Mouse (Mus musculus) stomach, embryonic 14.5 days (tissue): ENCODE results near the gene Hnrnpf. TPM values are rescaled to one million over a fixed set of nuclear protein-coding genes. Genes with fewer than 3 reads are reported as not detected.

Source experiments
- ATAC-seq: fragments of 200-750 bp; cut with Nextera tagmentation; 2 replicates; pipeline ENCODE4 v1.8.0; 2017; ENCODE audit warnings: low read depth, moderate TSS enrichment; ENCODE audit not compliant: insufficient number of reproducible peaks, insufficient read depth, low FRiP score
- H3K27ac ChIP-seq: fragments of 300-500 bp; sonication (generic); 2 replicates; pipeline ENCODE4 v1.5.1; 2014; ENCODE audit warnings: mild to moderate bottlenecking, low read length, moderate library complexity, mixed read lengths
- H3K27me3 ChIP-seq: fragments of 300-500 bp; sonication (generic); 2 replicates; pipeline ENCODE4 v1.6.1; 2014; ENCODE audit warnings: low read length, control low read depth, mixed read lengths; ENCODE audit not compliant: control insufficient read depth, insufficient read depth
- H3K36me3 ChIP-seq: fragments of 300-500 bp; sonication (generic); 2 replicates; pipeline ENCODE4 v1.6.1; 2014; ENCODE audit warnings: mild to moderate bottlenecking, control low read depth, low read length, moderate library complexity, mixed read lengths; ENCODE audit not compliant: control insufficient read depth, insufficient read depth
- H3K4me1 ChIP-seq: fragments of 300-500 bp; sonication (generic); 2 replicates; pipeline ENCODE4 v1.6.1; 2014; ENCODE audit warnings: low read length, control low read depth, mixed read lengths; ENCODE audit not compliant: control insufficient read depth, insufficient read depth
- H3K4me2 ChIP-seq: fragments of 300-500 bp; sonication (generic); replicated peaks from 2 replicates; pipeline ENCODE4 v1.6.1; 2014; ENCODE audit warnings: low read depth, low read length, control low read depth
- H3K4me3 ChIP-seq: fragments of 300-500 bp; sonication (generic); 2 replicates; pipeline ENCODE4 v1.5.1; 2014; ENCODE audit warnings: low read depth, low read length, control low read depth
- H3K9ac ChIP-seq: fragments of 300-500 bp; sonication (generic); replicated peaks from 2 replicates; pipeline ENCODE4 v1.6.1; 2014; ENCODE audit warnings: low read depth, mild to moderate bottlenecking, control low read depth, low read length, moderate library complexity, mixed read lengths
- H3K9me3 ChIP-seq: fragments of 300-500 bp; sonication (generic); 2 replicates; pipeline ENCODE4 v1.6.1; 2016; ENCODE audit warnings: low read depth, low read length, control low read depth; ENCODE audit not compliant: control insufficient read depth
- WGBS: fragments of 180-500 bp; shearing (Covaris S2); extraction: QIAGEN DNeasy Blood & Tissue Kit; methylation state at CpG from one replicate; pipeline ENCODE4 v1.1.7; 2014; 5-methylcytosine and 5-hydroxymethylcytosine counted together
- polyA plus RNA-seq: library from polyadenylated mRNA; unstranded; fragments of >200 nt; fragmentation: Nextera tagmentation; extraction: Ambion mirVana; gene quantifications from 2 replicates; pipeline ENCODE4 v1.2.1, GENCODE M21; 2014

Gene Hnrnpf
- polyA plus RNA-seq, 1 experiment from 2014 or later, result 685 TPM

GRCm38 (mm10) chr6:117885943-117886342 is 14.2 kb upstream of the Hnrnpf start:
- Histone ChIP-seq H3K9me3 (no peaks in the 10 kb centered on the region), H3K9ac (no peak overlapping the region), H3K4me1 (0 out of 2 replicates have a peak, but pooled peaks cover 1% of the 10 kb centered on the region), H3K4me2 (no peak overlapping the region), H3K27me3 (no peaks in the 10 kb centered on the region), H3K27ac (no peak overlapping the region), H3K4me3 (no peak overlapping the region), H3K36me3 (no peaks in the 10 kb centered on the region)
- no peak for ATAC-seq
- 80% methylated on average over 2 of the region's 2 CpGs for WGBS

DNA sequence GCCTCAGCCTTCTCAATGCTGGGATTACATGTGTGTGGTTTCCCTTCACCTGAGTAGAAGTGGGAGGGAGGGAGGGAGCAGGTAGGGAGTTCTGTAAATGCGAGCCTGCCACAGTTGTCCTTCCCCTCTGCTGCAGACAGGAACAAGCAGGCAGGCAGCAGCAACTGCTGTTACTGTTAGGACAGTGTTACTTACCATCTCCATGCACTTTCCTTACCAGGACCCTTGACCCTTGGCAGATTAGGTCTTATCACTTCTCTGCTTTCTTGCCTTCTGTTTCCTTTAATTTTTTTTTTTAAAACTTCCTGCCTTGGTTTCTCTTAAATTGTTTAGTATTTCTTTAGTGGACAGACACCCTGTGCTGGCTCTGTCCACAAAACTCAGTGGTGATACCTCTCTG is 12.1 kb upstream of the Hnrnpf start:
- H3K27ac ChIP-seq, result no peak overlapping the region
- H3K4me3 ChIP-seq, result no peak overlapping the region
- no peak for ATAC-seq
- H3K4me1 ChIP-seq, result no peaks in the 10 kb centered on the region
- 33% methylated on average over 1 of the region's 1 CpGs for WGBS
- H3K9ac ChIP-seq, result no peak overlapping the region
- no peaks in the 10 kb centered on the region for H3K27me3 ChIP-seq
- no peaks in the 10 kb centered on the region for H3K9me3 ChIP-seq
- no peaks in the 10 kb centered on the region for H3K36me3 ChIP-seq
- no peak overlapping the region for H3K4me2 ChIP-seq

DNA sequence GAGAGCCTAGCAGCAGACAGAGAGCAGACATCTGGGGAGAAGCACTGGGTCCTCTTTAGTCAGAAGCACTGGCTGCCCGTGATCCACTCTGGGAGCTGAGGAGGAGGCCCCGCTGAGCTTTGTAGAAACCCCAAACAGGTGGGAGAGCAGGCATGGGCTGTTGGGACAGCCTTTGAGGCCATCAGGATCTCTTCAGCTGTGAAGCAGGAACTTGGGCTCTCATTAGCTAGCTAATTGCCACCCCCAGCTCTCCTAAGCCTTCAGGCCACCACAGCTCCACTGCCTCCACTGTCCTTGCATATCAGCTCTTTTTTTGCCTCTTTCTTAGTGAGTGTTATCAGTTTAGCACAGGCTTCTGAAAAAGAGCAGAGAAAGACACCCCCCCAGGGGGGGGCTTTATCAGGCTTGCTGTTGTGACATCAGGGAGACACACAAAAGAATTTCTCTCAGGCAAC is 11.5 kb upstream of the Hnrnpf start:
- Histone ChIP-seq H3K9ac (no peak overlapping the region), H3K4me1 (no peaks in the 10 kb centered on the region), H3K9me3 (no peaks in the 10 kb centered on the region), H3K27me3 (no peaks in the 10 kb centered on the region), H3K4me2 (no peak overlapping the region), H3K4me3 (no peak overlapping the region), H3K27ac (no peak overlapping the region), H3K36me3 (no peaks in the 10 kb centered on the region)
- 85% methylated on average over 2 of the region's 2 CpGs for WGBS
- ATAC-seq, result no peak

- Histone ChIP-seq H3K4me3 (no peak overlapping the region), H3K4me1 (no peaks in the 10 kb centered on the region), H3K4me2 (no peak overlapping the region), H3K9me3 (no peaks in the 10 kb centered on the region), H3K36me3 (no peaks in the 10 kb centered on the region), H3K27me3 (no peaks in the 10 kb centered on the region), H3K27ac (no peak overlapping the region), H3K9ac (no peak overlapping the region)
- ATAC-seq, result no peak
- 79% methylated on average over 6 of the region's 6 CpGs for WGBS
These were observed 9.9 kb upstream of the Hnrnpf start for GRCm38 (mm10) chr6:117890257-117890656.

- ATAC-seq, result no peak
- Histone ChIP-seq H3K4me1 (no peaks in the 10 kb centered on the region), H3K9ac (no peak overlapping the region), H3K27ac (no peak overlapping the region), H3K4me3 (no peak overlapping the region), H3K27me3 (no peaks in the 10 kb centered on the region), H3K9me3 (no peaks in the 10 kb centered on the region), H3K4me2 (no peak overlapping the region), H3K36me3 (no peaks in the 10 kb centered on the region)
- 48% methylated on average over 14 of the region's 14 CpGs for WGBS
These were observed 8.6 kb upstream of the Hnrnpf start for GRCm38 (mm10) chr6:117891369-117892160.

DNA sequence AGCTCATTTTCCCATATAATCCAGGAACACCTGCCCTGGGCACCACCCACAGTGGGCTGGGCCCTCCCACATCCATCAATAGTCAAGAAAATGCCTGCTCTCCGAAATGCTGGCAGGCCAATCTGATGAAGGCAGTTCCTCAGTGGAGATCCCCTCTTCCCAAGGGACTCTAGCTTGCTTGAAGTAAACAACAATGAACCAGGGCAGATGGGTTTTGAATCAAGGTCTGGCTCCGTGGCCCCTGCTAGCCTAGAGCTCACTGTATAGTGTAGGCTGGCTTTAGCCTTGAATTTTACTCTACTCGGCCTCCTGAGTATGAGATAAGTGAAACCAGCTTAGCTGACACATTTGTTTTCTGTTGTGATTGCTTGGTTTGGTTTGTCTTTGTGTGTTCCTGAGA is 7.7 kb upstream of the Hnrnpf start:
- Histone ChIP-seq H3K4me1 (no peaks in the 10 kb centered on the region), H3K27me3 (no peaks in the 10 kb centered on the region), H3K9me3 (no peaks in the 10 kb centered on the region), H3K4me3 (no peak overlapping the region), H3K36me3 (no peaks in the 10 kb centered on the region), H3K9ac (no peak overlapping the region), H3K27ac (no peak overlapping the region), H3K4me2 (no peak overlapping the region)
- 59% methylated on average over 3 of the region's 3 CpGs for WGBS
- no peak for ATAC-seq

DNA sequence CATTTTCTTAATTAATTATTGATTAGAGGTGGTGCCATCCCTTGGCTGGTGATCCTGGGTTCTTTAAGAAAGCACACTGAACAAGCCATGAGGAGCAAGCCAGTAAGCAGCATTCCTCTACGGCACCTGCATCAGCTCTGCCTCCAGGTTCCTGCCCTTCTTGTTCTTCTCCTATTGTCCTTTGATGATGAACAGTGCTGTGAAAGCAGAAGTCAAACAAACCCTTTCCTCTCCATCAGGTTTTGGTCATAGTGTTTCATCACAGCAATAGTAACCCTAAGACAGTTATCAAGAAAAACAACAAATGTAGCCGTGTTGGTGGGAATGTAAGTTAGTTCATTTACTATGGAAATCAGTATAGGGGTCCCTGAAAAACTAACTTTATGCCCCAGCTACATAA is 6.7 kb upstream of the Hnrnpf start:
- H3K27ac ChIP-seq, result no peak overlapping the region

DNA sequence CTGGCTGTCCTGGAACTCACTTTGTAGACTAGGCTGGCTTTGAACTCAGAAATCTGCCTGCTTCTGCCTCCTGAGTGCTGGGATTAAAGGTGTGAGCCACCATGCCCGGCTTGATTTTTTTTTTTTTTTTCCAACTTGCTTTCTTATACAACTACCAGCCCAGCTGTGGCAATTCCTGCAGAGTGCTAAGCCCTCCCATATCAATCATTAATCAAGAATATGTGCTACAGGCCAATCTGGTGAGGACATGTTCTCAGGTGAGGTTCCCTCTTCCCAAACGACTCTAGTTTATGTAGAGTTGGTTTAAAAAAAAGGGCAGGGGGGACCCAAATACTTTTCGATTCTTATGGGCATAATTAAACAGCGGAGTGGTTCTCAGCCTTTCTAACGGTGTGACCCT is 2.3 kb upstream of the Hnrnpf start:
- Histone ChIP-seq H3K9ac (no peak overlapping the region), H3K36me3 (no peaks in the 10 kb centered on the region), H3K27ac (no peak overlapping the region), H3K4me1 (no peaks in the 10 kb centered on the region), H3K4me2 (no peak overlapping the region), H3K4me3 (no peak overlapping the region), H3K9me3 (no peaks in the 10 kb centered on the region), H3K27me3 (no peaks in the 10 kb centered on the region)
- no peak for ATAC-seq
- WGBS, result 59% methylated on average over 5 of the region's 5 CpGs

More for the DNA sequence above, 6.7 kb upstream of the Hnrnpf start:
- H3K36me3 ChIP-seq, result no peaks in the 10 kb centered on the region
- H3K9me3 ChIP-seq, result no peaks in the 10 kb centered on the region
- ATAC-seq, result no peak
- no peaks in the 10 kb centered on the region for H3K4me1 ChIP-seq
- no peak overlapping the region for H3K4me2 ChIP-seq
- H3K4me3 ChIP-seq, result no peak overlapping the region
- WGBS, result 80% methylated on average over 2 of the region's 2 CpGs
- no peaks in the 10 kb centered on the region for H3K27me3 ChIP-seq
- H3K9ac ChIP-seq, result no peak overlapping the region
